Mouse (Mus musculus) urinary bladder, adult 18-20 months (tissue): ENCODE results near the gene Tspan7.

Experiments
- DNase-seq, 2 experiments: peaks; one replicate each; pipeline ENCODE4 v3.0.0; 2022; ENCODE audit warnings: low spot score in 2 of 2, mixed read lengths in 2 of 2

The Tspan7 gene

DNA sequence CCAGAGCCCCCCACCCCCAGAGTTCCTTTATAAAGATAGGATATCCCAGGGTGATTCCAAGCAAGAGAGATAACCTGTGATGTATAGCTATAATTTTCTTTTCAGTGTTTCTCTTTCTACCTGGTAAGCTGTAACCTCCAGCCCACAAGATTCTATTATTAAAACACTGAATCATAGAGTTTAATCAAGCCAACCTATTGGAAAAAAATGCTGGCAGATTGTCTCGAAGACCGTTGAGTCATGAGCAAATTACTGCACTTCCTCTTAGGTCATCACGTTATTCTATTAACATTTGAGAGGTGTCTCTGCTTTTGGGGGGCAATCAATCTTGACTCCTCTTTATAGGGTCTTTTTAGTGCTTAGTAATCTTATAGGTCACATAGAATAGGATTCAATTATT is 61.9 kb downstream of the Tspan7 start:
- DNase-seq, result no peak

DNA sequence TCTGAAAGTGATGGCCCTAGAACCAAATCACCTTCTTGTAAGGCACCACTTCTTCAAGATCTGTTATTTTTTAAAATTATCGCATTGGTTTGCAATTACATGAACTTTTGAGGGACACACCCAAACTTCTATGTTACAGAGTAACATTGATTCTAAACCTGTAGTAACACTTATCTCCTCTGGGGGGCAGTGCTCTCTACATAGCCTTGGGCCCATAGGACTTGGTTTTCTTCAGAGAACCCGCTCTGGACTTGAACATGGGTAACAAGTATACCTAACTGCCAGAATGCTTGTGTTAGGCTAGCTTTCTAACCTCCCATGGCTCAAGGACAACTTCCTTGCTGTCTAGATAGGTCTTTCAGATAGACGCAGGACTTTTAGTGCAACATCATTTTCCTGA is 64.8 kb downstream of the Tspan7 start:
- DNase-seq, result no peak

GRCm38 (mm10) chrX:10556899-10557298 is 71.9 kb downstream of the Tspan7 start:
- no peak for DNase-seq

- no peak for DNase-seq
Measured at GRCm38 (mm10) chrX:10557596-10557995, 72.6 kb downstream of the Tspan7 start.

- DNase-seq, result no peak
Measured at GRCm38 (mm10) chrX:10558625-10559024, 73.7 kb downstream of the Tspan7 start.

DNA sequence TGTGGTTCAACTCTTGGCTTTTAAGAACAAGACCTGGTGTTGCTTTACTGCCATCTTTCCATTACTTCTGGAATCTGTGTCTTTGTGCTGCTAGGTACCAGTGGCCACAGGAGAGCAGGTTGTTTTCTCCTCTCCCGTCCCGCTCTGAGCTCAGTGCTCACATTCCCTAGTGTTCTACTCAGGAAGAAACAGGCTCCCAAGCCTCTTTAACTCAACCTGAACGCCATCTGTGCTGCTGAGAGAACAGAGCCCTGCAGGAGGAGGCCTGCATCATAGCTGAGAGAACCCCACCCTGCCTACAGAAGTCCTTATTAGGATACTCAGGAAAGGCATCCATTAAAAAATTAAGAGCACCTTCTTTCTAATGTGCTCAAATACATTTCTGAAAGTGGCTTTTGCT is 80.9 kb downstream of the Tspan7 start:
- no peak for DNase-seq

- no peak for DNase-seq
Measured at GRCm38 (mm10) chrX:10574523-10574922, 89.6 kb downstream of the Tspan7 start.

- no peak for DNase-seq
Measured at GRCm38 (mm10) chrX:10575406-10575805, 90.4 kb downstream of the Tspan7 start.

DNA sequence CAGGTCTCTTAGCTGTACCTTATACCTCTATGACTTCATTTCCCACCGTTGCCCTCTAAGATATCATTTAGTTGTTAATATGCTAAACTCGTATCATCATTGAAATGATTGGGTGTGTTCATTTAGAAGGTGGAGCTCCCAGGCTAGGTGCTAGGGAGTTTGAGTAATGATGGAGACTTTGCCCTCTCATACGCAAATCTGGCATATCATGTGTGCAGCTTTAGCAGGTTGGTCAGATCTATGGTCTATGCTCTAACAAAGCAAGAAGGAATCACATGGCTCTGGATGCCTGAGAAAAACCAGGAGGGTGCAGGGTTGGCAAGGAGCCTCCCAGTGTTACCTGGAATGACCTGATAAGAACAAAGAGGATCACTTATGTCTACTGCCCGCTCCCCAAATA is 91.4 kb downstream of the Tspan7 start:
- no peak for DNase-seq

DNA sequence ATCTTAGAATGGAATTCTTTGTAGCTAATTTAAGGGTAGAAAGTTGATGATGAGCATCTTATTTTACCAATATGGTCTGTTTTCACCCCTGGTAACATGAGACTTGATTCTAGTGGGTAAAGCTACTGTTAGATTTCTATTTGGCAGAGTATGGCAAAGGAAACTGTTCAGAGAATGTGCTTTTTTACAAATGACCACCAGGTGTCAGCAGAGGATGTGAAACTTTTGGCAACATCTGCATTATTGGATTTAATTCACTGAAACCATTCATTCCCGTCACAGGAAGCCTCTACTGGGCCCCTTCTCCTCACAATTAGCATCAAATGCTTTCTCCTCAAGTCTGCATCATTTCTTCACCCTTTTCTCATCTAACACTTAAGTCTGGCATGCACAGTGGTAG is 92.4 kb downstream of the Tspan7 start:
- DNase-seq, result no peak

DNA sequence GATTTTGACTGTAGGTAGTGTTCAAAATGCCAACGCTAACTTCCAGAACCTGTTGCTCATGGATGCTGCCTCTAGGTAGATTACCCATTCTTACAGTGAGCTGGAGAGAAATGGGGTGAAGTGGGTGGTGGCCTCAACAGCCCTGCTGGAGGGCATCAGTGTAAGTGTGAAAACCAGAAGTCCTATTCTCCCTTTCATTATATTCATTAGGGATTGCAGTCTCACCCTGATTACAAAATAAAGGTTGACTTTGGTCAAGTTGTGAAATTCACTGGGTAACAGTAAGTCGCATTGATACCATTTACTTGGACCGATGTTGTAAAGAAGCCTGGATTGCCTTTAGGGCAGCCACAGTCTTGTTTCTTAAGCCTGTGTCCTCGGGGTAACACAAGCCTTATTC is 97.8 kb downstream of the Tspan7 start:
- no peak for DNase-seq

DNA sequence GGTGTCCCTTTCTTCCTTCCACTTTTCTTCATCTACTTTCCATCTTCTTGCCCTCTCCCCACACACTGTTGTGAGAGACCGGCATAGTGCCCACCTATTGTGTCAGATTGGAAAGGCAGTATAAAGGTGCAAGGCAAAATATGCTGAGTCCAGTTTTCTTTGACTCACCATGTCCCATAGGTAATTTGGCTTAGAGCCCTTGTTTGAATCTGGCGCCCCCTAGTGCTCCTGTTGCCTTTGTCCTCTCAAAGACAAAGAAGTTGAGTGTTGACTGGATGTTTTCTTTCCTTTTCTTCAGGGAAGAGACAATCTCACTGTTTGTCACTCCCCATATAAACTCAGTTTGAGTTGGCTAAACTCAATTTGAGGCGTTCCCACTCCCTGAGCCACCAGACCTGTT is 107.3 kb downstream of the Tspan7 start:
- DNase-seq, result peak in 1 of 2 experiments; percentile 2

- DNase-seq, result no peak
Measured at GRCm38 (mm10) chrX:10593561-10593960, 108.6 kb downstream of the Tspan7 start.

GRCm38 (mm10) chrX:10617119-10617518 is 132.2 kb downstream of the Tspan7 start:
- no peak for DNase-seq

- DNase-seq, result no peak
Measured at GRCm38 (mm10) chrX:10641062-10641461, 156.1 kb downstream of the Tspan7 start.
